Mouse (Mus musculus) E14TG2a.4 (cell line): ENCODE measurements at regions not wholly inside any gene's neighbourhood (a gene's known extent, or its start where the extent isn't known, plus 50 kb on each side); places are given as distances from the start of the nearest gene placed in this dataset.

Experiments used
- CTCF ChIP-seq: conservative IDR thresholded peaks from 2 replicates; pipeline ENCODE4 v1.5.1; 2014; ENCODE audit warnings: low read length
- NANOG ChIP-seq: IDR thresholded peaks from 2 replicates; pipeline ENCODE4 v1.6.1; 2014; ENCODE audit warnings: borderline replicate concordance, low read length, mixed read lengths

DNA sequence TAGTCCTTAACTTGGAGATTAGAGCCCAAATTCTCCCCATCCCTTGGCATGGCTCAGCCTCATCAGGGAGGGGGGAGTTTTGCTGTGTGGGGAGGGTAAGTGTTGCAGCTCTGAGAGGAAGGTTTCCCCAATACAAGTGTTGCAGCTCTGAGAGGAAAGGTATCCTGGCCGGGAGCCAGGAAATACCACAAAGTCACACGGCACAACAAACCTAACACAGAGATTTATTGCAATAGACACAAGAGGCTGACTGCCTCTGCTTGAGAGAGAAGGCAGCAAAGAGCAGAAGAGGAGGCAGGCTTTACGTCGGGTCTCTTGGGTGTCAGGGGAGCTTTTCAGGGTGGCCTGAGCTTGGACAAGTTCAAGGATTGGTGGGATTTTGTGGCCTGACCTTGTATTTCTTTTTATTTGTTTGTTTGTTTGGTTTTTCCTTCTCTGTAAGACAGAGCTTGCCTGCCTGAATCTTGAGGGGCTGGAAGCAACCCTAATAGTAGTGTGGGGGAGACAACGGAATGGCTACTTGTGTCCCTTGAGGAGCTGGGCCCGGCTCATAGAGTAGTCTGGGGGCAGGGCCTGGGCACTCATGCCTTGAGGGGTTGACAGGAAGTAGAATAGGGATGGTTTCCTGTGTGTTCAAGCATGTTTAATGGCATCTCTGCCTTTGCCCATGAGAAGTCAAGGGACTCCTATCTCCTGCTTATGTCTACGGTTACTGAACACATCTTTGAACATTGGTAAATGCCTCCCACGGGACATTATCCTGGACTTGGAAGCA, 302.3 kb downstream of the 4933412E24Rik start:
- TF ChIP-seq CTCF (no peak), NANOG (no peak)
